Mouse (Mus musculus): Measurements from ENCODE around the gene Tmem121. TPM values are rescaled to one million over a fixed set of nuclear protein-coding genes. Genes with fewer than 3 reads are reported as not detected.
"Not testable (repeated sequence)": the region's sequence is repeated elsewhere in the genome, so short reads cannot be mapped to it uniquely, and the experiment has no call there.

Gene Tmem121
- polyA plus RNA-seq, 1 experiment from 2014 or later = not detected

DNA sequence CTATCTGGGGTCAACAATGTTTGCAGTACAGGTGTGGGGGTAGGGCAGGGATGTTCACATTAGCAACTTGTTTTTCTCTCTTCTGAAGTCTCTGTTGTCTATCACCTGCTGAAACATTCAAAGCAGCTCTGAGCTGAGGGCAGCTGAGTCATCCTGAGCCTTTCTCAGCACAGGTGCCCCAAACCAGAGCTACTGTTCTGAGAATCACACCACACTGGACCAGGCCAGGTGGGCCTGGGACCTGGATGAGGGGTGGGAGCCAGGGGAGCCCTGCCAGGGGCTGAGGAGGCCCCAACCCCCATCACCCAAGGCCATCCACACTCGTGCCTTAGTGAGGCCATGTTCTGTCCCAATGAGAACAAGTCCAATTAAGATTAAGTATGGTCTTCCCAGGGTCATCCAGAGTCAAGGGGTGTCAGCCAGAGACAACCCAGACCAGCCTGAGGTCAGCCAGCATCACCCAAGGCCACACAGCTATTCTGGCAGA, 46.6 kb downstream of the Tmem121 start:
- H3K79me2 ChIP-seq (ENCODE audit: inconsistent target); H3K36me3 ChIP-seq (ENCODE audit: inconsistent target); H3K4me3 ChIP-seq (ENCODE audit: inconsistent target); H3K27ac ChIP-seq: not testable (repeated sequence)
- WGBS (ENCODE audit: missing documents) = no CpG with 5 or more reads among the region's 1 CpGs

Other genes starting within 250 kb of the Tmem121 start
- 5.3 to 15.2 TPM (median 11.4 TPM) in 3 replicates for gene Nudt14, start 243.8 kb upstream of the Tmem121 start, polyA plus RNA-seq (2018)
- 5.3 to 10.9 TPM (median 9.7 TPM) in 3 replicates for gene Btbd6, start 209.4 kb upstream of the Tmem121 start, polyA plus RNA-seq (2018)
- gene Brf1, start 185.2 kb upstream of the Tmem121 start, polyA plus RNA-seq (2018) = 15.4 to 26.6 TPM (median 18.3 TPM) in 3 replicates
- 42.2 to 56.7 TPM (median 54.3 TPM) in 3 replicates for gene Pacs2, start 171.4 kb upstream of the Tmem121 start, polyA plus RNA-seq (2018)
- gene Tex22, start 111.4 kb upstream of the Tmem121 start, polyA plus RNA-seq (2018) = not detected in 3 replicates
- gene Mta1, start 87.7 kb upstream of the Tmem121 start, polyA plus RNA-seq (2018) = 18.9 to 28.3 TPM (median 24.5 TPM) in 3 replicates
- 0.39 to 0.53 TPM (median 0.46 TPM) in 3 replicates for gene Crip2, start 45.7 kb upstream of the Tmem121 start, polyA plus RNA-seq (2018)
- 173 to 304 TPM (median 230 TPM) in 3 replicates for gene Crip1, start 39.6 kb upstream of the Tmem121 start, polyA plus RNA-seq (2018)
- gene Tedc1, start 29.5 kb upstream of the Tmem121 start, polyA plus RNA-seq (2018) = 0.63 to 3.8 TPM (median 0.75 TPM) in 3 replicates

Measured in macrophage (primary cell).